In genomic region chr6:118308586-118308985, GRCm38 (mm10) we compare ENCODE assay signal across 15 mouse cellular contexts.
"Had no signal": no experiment of that assay in that cellular context is flagged by ENCODE, and none has a peak within 500 bp of the region (broad histone marks: within the 10 kb centered on the region; RNA-seq: fewer than 3 reads in every experiment).

No protein-coding gene starts in this region.

- H3K27me3 ChIP-seq: kidney, embryonic 15.5 days; liver, embryonic 13.5 days; neural tube, embryonic 12.5 days had no signal

- H3K4me1 ChIP-seq: liver, embryonic 13.5 days had no signal

- H3K9me3 ChIP-seq: kidney, embryonic 15.5 days; liver, embryonic 13.5 days; neural tube, embryonic 12.5 days had no signal

- H3K4me3 ChIP-seq: kidney, embryonic 15.5 days; left cerebral cortex, adult 2 months; liver, embryonic 13.5 days; neural tube, embryonic 12.5 days had no signal

- H3K27ac ChIP-seq: kidney, embryonic 15.5 days; left cerebral cortex, adult 2 months; liver, embryonic 13.5 days; neural tube, embryonic 12.5 days had no signal

- H3K9ac ChIP-seq: kidney, embryonic 15.5 days; liver, embryonic 13.5 days; neural tube, embryonic 12.5 days had no signal

- H3K4me2 ChIP-seq: kidney, embryonic 15.5 days; liver, embryonic 13.5 days; midbrain, embryonic 11.5 days; neural tube, embryonic 12.5 days had no signal

- H3K36me3 ChIP-seq: kidney, embryonic 15.5 days; liver, embryonic 13.5 days; neural tube, embryonic 12.5 days had no signal

- DNase-seq: kidney, adult 11 months; kidney, adult 8-10 months; kidney, postnatal 10 days; kidney, postnatal 36 days; layer of hippocampus, postnatal 36 days; liver, embryonic 13.5 days; lung, adult 2 months; lung, postnatal 14 days; lung, postnatal 4 days; midbrain, embryonic 14.5 days; thymus, postnatal 36 days had no signal
